Mouse (Mus musculus): Measurements from ENCODE around the gene Gpr18. TPM values are rescaled to one million over a fixed set of nuclear protein-coding genes. Genes with fewer than 3 reads are reported as not detected.

The Gpr18 gene
- total RNA-seq, 2 experiments from 2014 or later = not detected

Other genes with a start within 250 kb of the Gpr18 start
- 100 to 1,000 TPM; 194 to 195 TPM for gene Dock9, start 117.9 kb downstream of the Gpr18 start, total RNA-seq (2021)
- 10 to 100 TPM; 24.2 to 25.3 TPM for gene Ubac2, start 37.2 kb downstream of the Gpr18 start, total RNA-seq (2021)
- under 1 TPM; 0.44 to 0.66 TPM for gene Gpr183, start 49.4 kb upstream of the Gpr18 start, total RNA-seq (2021)
- gene Timm8a2, start 118.9 kb upstream of the Gpr18 start, total RNA-seq (2021) = under 1 TPM in 1 of 2 experiments, not detected in 1; 0.44 TPM
- 10 to 100 TPM; 68.4 to 71.7 TPM for gene Tm9sf2, start 191.3 kb upstream of the Gpr18 start, total RNA-seq (2021)

All from left cerebral cortex, postnatal 4 days (tissue).